Mouse (Mus musculus) testis, adult 2 months (tissue): ENCODE data around the gene Creb3. TPM values are rescaled to one million over a fixed set of nuclear protein-coding genes. Genes with fewer than 3 reads are reported as not detected.
A peak's percentile ranks its signal among the peaks of the same experiment; 100 is the strongest.
"Not testable (repeated sequence)": the region's sequence is repeated elsewhere in the genome, so short reads cannot be mapped to it uniquely, and the experiment has no call there.

Experiments used
- H3K27ac ChIP-seq: fragments of 200-500 bp; 2 replicates; pipeline ENCODE4 v1.5.1; 2012; ENCODE audit warnings: low read depth, low read length; ENCODE audit not compliant: control insufficient read depth, insufficient read depth
- H3K27me3 ChIP-seq: fragments of 200-500 bp; 2 replicates; pipeline ENCODE4 v1.6.1; 2012; ENCODE audit warnings: mild to moderate bottlenecking, low read length, moderate library complexity; ENCODE audit not compliant: control insufficient read depth, insufficient read depth
- H3K36me3 ChIP-seq: fragments of 200-500 bp; 2 replicates; pipeline ENCODE4 v1.6.1; 2012; ENCODE audit warnings: mild to moderate bottlenecking, low read length; ENCODE audit not compliant: control insufficient read depth, insufficient read depth
- H3K4me1 ChIP-seq: fragments of 200-500 bp; 2 replicates; pipeline ENCODE4 v1.6.1; 2012; ENCODE audit warnings: low read length; ENCODE audit not compliant: control insufficient read depth, insufficient read depth
- H3K4me3 ChIP-seq: fragments of 200-500 bp; 2 replicates; pipeline ENCODE4 v1.5.1; 2012; ENCODE audit warnings: low read depth, mild to moderate bottlenecking, low read length, moderate library complexity, mixed read lengths; ENCODE audit not compliant: control insufficient read depth
- CTCF ChIP-seq: fragments of 200-500 bp; IDR thresholded peaks from 2 replicates; pipeline ENCODE4 v1.5.1; 2012; ENCODE audit warnings: low read depth, mild to moderate bottlenecking, inconsistent platforms, low read length, moderate library complexity; ENCODE audit not compliant: control insufficient read depth, insufficient read depth, insufficient replicate concordance
- POLR2A ChIP-seq: fragments of 200-500 bp; IDR thresholded peaks from 2 replicates; pipeline ENCODE4 v1.6.1; 2012; ENCODE audit warnings: low read depth, mild to moderate bottlenecking, inconsistent platforms, low read length, moderate library complexity; ENCODE audit not compliant: control insufficient read depth
- polyA plus RNA-seq: library from polyadenylated mRNA; depleted of rRNA; stranded (reverse); fragments of >200 nt; gene quantifications from 2 replicates; pipeline ENCODE4 v1.2.3, GENCODE M21; 2012

The Creb3 gene
- polyA plus RNA-seq, 1 experiment: 35.0 TPM

- TF ChIP-seq CTCF (no peak), POLR2A (no peak)
- Histone ChIP-seq H3K36me3 (peaks cover 21% of the 10 kb centered on the region), H3K27me3 (no peaks in the 10 kb centered on the region), H3K4me1 (no peaks in the 10 kb centered on the region), H3K27ac (no peak overlapping the region), H3K4me3 (no peak overlapping the region)
Measured at GRCm38 (mm10) chr4:43546375-43547047, 15.6 kb upstream of the Creb3 start.

GRCm38 (mm10) chr4:43547160-43547559, 15.0 kb upstream of the Creb3 start:
- H3K4me1 ChIP-seq: no peaks in the 10 kb centered on the region
- no peak overlapping the region for H3K27ac ChIP-seq
- H3K27me3 ChIP-seq: no peaks in the 10 kb centered on the region
- H3K36me3 ChIP-seq: peaks cover 21% of the 10 kb centered on the region
- H3K4me3 ChIP-seq: no peak overlapping the region
- TF ChIP-seq CTCF (no peak), POLR2A (no peak)

- no peaks in the 10 kb centered on the region for H3K27me3 ChIP-seq
- no peaks in the 10 kb centered on the region for H3K4me1 ChIP-seq
- no peak overlapping the region for H3K4me3 ChIP-seq
- no peak overlapping the region for H3K27ac ChIP-seq
- H3K36me3 ChIP-seq: peaks cover 21% of the 10 kb centered on the region
- TF ChIP-seq CTCF (no peak), POLR2A (no peak)
Measured at GRCm38 (mm10) chr4:43549055-43549454, 13.1 kb upstream of the Creb3 start.

- peaks cover 10% of the 10 kb centered on the region for H3K36me3 ChIP-seq
- not testable (repeated sequence) for H3K27me3 ChIP-seq, H3K4me3 ChIP-seq, H3K27ac ChIP-seq, H3K4me1 ChIP-seq
Measured at GRCm38 (mm10) chr4:43551854-43552253, 10.3 kb upstream of the Creb3 start.

GRCm38 (mm10) chr4:43552437-43552836, 9.7 kb upstream of the Creb3 start:
- Histone ChIP-seq H3K4me1 (no peaks in the 10 kb centered on the region), H3K27me3 (no peaks in the 10 kb centered on the region), H3K4me3 (no peak overlapping the region), H3K36me3 (peaks cover 9% of the 10 kb centered on the region), H3K27ac (no peak overlapping the region)
- TF ChIP-seq CTCF (no peak), POLR2A (no peak)

- Histone ChIP-seq H3K4me3 (no peak overlapping the region), H3K36me3 (peaks cover 4% of the 10 kb centered on the region), H3K27ac (no peak overlapping the region), H3K27me3 (no peaks in the 10 kb centered on the region), H3K4me1 (peaks cover 1% of the 10 kb centered on the region; the same call in 1 of the 2 replicates)
- TF ChIP-seq CTCF: no peak
- TF ChIP-seq POLR2A: no peak
Measured at GRCm38 (mm10) chr4:43553891-43554290, 8.2 kb upstream of the Creb3 start.

GRCm38 (mm10) chr4:43555926-43556325, 6.2 kb upstream of the Creb3 start:
- H3K27me3 ChIP-seq: no peaks in the 10 kb centered on the region
- peak overlapping the region; percentile 58; the same call in 1 of the 2 replicates for H3K4me3 ChIP-seq
- H3K36me3 ChIP-seq: peaks cover 4% of the 10 kb centered on the region
- TF ChIP-seq POLR2A: no peak
- TF ChIP-seq CTCF: no peak
- peaks cover 8% of the 10 kb centered on the region for H3K4me1 ChIP-seq
- H3K27ac ChIP-seq: no peak overlapping the region

- Histone ChIP-seq H3K27ac (peak overlapping the region; percentile 41; the same call in 1 of the 2 replicates), H3K36me3 (peaks cover 2% of the 10 kb centered on the region), H3K4me1 (peaks cover 13% of the 10 kb centered on the region), H3K27me3 (no peaks in the 10 kb centered on the region), H3K4me3 (no peak overlapping the region)
- TF ChIP-seq POLR2A: no peak
- no peak for TF ChIP-seq CTCF
Measured at GRCm38 (mm10) chr4:43558028-43558630, 4.0 kb upstream of the Creb3 start.
